Mouse (Mus musculus): ENCODE data around the gene Ppp1cc. TPM values are rescaled to one million over a fixed set of nuclear protein-coding genes. Genes with fewer than 3 reads are reported as not detected.

Gene Ppp1cc
- 100 to 1,000 TPM in 3 of 4 experiments, 10 to 100 TPM in 1; 98.9 to 113 (median 108) TPM for total RNA-seq (2022)

DNA sequence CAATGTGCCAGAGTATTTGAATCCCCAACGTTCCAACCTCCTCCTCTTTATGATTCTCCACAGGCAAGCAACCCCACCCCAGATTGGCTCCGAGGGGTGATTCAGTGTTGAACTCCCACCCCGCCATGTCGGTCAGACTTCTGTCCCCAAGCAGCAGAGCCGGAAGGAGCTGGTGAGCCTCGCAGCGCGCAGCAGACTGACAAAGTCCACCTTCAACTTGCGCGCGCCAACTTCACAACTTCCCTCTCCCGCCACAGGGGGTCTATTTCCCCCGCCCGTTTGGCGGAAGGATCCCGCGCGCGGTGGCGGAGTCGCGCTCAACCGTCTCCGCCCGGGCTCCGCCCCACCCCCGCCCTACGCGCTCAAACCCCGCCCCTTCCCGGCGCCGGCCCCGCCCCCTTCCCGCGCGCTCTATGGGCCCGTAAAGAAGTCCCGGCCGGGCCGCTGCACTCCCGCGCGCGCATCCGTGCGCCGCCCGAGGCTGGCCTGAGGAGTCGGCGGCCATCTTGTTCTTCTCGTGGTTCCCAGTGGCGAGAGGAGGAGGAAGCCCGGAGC lies at the start of gene Ppp1cc:
Gene Ppp1cc (plus strand): TSS at position 452 of the 555 bp plus-strand sequence.
- DNase-seq (ENCODE audit: low spot score) = peak; percentile 83

DNA sequence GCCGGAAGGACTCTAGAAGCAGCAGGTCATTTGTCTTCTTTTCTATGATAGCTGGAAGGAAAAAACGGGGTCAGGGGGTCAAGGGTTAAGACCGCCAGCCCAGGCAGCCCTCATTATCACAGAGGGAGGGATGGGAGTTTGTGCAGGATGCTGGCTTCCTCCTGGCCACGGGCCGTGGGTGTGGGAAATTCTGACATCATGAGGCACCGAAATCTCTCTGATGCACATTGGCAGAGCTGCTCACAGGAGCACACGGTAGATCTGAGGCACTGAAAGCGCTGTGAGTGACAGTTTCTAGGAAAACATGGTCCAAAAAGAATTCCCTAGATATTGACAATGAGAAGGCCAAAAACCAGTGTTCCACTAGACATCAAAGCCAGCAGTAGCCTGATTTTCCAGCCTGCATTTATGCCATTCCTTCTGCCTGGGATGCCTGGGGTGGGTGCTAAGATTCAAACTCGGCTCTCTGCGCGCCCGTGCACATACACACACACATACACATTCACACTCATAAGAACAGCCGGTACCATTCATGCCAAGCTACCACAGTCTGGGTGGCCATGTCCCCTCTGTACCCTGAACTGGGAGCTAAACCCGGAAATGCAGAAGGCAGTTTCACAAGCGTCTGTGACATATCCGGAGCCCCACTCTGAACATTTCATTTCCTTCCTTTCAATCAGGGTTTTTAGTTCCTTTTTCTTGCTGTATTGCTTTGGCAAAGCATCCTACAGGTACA lies 48.6 kb upstream of the Ppp1cc start:
- no peak for DNase-seq (ENCODE audit: low spot score)

DNA sequence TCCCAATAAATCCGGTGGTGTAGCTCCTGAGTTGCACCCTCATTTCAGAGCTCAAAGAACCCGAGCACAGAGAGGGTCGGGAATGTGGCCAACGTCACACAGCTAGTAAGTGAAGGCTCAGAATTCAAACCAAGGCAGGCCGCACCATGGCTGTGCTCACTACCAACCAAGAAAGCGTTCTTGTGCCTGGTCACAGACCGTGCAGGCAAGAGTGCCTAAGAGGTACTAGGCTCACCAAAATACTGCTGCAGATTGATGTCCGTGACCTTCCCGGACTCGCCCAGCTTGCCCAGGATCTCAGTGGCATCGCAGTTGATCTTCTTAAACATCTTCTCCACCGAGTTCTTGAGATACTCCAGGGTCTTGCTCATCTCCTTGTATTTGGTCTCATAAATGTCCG lies 47.5 kb upstream of the Ppp1cc start:
- no peak for DNase-seq (ENCODE audit: low spot score)

DNA sequence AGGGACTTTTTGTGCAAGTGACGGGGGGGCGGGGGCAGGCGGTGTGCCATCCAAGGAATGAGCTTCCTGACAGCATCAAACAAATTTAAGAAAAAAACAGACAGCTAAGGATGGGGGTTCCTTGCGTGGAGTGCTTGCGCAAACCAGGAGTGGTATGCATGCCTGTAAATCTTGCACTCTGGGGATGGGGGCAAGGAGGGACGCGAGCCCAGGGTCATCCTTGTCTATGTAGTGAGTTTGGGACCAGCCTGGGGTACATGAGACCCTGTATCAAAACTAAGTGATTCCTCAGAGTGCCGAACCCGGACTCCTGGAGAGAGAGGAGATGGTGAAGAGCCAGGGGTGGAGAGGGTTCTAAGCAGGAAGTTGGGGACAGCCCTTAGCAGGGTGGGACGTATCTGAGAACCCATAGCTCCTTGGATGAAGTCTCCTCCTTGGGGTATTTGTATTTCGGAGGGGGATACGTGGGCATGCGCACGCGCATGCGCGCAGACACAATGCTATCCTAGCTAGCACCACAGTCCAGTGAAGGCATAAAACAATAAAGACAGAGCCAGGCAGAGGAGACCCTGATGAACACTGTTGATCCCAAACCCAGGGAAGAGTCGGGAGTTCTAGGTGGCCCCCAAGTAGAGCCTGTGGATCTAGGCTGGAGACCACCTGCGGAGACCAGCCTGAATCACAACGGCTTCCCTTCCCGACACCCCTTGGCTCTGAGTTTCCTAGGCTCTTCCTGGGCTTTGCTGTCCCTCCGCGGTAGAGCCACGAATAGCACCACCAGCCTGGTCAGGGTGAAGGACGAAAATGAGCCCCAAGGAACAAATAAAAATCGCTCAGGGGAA lies 46.8 kb upstream of the Ppp1cc start:
- DNase-seq (ENCODE audit: low spot score) = no peak

DNA sequence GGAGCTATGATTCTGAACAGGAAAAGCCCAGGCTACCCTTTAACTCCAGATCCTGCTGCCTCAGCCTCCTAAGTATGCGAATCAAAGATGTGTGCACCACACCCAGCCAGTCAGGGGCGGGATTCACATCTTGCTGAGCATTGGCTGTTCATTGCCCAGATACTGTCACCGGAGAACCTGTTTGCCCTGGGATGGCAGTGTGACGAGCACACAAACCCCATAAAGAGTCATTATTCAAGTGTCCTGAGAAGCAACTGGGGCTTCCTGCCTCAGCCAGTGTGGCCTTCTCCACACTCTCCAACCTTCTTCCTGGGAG lies 46.2 kb upstream of the Ppp1cc start:
- DNase-seq (ENCODE audit: low spot score) = no peak

DNA sequence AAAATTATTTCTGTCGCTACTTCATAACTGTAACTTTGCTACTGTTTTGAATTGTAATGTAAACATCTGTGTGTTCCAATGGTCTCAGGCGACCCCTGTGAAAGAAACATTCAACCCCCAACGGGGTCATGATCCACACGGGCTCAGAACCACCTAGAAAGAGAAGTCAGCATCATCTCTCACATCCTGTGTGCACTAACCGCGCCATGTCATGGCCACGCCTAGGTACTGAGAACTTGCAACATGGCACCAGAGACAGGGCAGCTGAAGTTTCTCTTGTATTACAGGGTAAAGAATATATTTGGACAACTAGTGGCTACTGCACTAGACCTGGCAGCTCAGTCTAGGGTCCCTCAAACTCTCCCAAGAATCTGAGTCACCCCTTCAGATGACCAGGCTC lies 44.6 kb upstream of the Ppp1cc start:
- DNase-seq (ENCODE audit: low spot score) = no peak

DNA sequence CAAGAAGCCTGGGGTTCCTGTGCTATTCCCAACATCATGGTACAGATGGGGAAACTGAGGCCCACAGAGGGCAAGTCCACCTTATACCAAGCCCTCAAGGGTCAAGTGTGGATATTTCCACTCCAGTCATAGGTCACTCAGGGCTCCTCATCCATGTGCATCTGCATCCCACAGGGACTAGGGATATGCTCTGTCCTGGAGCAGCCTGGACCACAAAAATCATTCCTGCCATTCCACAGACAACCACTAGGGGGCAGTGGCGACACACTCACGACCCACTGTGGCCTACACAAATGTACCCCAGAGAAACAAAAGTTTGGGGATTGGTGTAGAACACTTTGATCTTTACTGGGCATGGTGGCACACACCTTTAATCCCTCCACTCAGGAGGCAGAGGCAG lies 43.9 kb upstream of the Ppp1cc start:
- no peak for DNase-seq (ENCODE audit: low spot score)

DNA sequence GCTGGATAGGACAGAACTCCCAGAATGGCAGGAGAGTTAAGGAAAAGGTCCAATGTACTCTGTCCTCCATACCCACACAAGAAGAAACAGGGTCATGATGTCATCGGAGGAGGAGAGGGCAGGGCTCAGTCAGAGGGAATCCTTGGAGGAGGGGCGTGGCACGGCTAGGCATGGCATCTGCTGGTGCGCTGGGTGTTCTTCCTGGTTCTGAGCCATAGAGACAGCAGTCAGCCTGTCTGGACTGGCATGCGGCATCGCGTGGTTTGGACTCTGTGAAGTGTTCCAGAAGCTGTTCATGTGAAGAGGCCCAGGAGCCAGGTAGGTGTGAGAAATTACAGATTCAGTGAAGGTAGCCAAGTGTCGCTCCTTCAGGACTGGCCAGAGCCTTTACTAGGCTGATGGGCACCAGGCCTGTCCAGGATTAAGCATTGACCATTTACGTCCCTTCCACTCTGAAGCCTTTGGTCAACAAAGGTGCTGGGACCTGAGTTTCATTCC lies 42.8 kb upstream of the Ppp1cc start:
- no peak for DNase-seq (ENCODE audit: low spot score)

DNA sequence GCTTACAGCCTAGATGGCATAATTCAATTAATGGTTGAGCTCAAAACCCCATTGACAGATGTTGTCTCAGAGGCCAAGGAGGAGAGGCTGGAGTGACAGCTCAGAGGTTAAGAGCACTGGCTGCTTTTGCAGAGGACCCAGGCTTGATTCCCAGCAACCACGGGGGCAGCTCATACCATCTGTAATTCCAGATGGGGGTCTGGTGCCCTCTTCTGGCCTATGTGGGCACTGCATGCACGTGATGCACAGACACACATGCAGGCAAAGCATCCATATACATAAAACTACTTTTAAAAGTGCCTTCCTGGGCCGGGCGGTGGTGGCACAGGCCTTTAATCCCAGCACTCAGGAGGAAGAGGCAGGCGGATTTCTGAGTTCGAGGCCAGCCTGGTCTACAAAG lies 41.8 kb upstream of the Ppp1cc start:
- DNase-seq (ENCODE audit: low spot score) = no peak

DNA sequence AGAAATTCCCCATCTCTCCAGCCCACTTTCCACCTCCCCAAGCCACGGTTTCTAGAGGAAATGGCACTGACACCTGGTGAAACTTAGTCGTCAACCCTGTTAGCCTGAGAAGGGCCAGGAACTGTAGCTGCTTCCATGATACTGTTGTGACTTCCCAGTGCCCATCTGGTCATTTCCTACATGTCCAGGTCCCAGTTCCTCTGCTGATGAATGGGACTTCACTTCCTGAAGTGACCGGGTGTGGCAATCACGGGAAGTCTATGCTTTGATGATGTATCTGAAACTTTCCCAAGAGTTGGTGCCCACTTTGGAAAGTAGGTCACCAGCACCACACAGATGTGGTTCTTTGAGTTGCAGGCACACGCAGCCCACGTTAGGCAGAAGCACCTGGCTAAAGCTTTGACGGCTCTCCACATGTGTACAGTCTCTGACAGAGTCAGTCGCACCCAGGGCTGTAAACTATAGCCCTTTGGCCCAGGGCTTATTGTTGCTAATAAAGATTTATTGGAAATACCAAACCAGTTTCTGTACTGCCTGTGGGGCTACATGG lies 32.8 kb upstream of the Ppp1cc start:
- no peak for DNase-seq (ENCODE audit: low spot score)

DNA sequence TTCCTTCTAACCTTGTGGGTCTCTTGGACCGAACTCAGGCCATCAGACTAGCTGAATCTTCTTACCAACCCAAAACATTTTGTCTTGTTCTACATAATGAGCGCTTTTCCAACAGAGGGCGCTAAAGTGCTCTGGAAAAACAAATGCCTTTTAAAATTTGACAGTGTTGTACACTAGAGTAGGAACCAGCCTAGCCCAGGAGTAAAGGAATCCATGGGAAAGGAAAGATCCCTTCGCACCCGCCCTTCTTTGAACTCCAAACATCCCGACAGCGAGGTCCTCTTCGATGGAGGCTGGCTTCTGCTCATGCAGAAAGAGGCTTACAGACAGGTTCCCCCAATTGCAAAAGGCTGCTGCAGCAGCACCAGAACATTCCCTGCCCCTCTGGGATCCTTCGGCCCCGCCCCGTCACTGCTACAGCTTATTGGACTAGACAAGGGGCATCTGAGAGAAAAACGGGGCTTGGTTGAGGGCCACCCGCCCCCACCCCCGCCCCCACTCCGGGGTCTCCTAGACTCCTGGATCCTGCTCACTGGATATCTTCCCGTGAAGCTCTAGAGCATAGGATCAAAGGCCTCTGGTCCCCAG lies 28.9 kb upstream of the Ppp1cc start:
- peak; percentile 82 for DNase-seq (ENCODE audit: low spot score)

DNA sequence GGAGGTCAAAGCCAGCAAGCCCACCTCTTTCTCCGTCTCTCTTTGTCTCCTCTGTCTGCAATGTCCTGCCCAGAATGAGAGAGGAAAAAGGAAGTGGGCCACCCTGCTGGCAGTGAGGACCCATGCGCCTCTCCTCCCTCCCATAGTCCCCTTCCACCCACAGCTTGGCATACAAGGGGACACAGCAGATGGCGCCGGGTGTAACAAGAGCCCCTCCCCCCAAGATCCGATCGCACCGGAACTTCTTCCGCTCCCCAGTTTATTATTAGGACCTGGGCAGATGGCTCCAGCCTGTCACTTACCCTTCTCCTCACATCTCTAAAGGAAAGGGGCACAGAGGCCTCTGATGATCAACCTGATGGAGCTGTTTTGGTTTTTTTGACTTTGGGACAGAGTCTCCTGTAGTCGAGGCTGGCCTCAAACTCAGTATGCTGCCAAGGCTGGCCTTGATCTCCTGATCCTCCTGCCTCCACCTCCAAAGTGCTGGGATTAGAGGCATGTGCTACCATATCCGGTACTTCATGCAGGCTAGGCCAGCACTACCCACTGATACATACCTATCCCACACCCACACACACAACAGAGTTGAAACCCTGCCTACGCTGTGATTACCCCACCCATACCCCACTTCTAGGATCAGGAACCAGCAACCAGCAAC lies 27.6 kb upstream of the Ppp1cc start:
- no peak for DNase-seq (ENCODE audit: low spot score)

DNA sequence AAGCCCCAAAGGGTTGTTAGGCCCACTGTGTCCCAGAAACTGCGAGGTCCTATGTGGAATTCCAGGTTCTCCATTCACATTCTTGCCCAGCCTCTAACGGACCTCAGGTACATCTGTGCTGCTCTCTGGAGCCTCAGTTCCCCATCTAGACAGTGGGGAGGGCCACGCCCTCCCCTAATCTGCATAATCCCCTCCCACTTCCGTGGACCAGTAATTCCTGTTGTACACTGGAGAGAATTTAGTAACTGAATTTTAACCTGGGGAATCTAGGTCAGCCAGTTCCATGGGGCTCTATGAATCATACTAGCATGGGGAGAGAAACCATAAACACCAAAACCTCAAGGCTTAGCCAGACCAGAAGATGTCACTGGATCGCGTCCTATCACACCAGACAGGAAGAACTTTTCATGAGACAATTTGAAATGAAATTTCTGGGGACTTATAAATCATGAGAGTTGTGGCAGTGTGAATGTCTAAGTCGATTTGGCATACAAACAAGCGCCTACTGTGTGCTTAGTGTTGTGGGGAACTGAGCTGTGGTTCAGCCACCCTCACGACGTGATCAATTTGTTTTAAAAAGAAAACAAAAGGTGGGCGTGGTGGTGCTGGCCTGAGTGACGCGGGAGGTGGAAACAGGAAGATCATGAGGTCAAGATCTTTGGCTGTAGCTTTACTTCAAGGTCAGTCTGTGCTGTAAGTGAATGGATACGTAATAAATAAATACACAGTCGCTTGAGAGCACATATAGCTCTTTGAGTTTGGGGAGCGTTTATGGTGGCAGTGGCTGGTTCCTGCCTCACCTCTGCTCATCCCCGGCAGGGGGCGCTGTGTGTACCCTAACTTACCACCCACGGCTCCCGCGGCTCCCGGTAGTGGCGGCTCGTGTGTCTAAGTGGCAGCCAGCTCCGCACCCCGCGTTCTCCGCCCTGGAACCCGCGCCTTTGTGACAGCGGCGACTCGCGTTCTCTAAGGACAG lies 26.7 kb upstream of the Ppp1cc start:
- DNase-seq (ENCODE audit: low spot score) = peak; percentile 84

DNA sequence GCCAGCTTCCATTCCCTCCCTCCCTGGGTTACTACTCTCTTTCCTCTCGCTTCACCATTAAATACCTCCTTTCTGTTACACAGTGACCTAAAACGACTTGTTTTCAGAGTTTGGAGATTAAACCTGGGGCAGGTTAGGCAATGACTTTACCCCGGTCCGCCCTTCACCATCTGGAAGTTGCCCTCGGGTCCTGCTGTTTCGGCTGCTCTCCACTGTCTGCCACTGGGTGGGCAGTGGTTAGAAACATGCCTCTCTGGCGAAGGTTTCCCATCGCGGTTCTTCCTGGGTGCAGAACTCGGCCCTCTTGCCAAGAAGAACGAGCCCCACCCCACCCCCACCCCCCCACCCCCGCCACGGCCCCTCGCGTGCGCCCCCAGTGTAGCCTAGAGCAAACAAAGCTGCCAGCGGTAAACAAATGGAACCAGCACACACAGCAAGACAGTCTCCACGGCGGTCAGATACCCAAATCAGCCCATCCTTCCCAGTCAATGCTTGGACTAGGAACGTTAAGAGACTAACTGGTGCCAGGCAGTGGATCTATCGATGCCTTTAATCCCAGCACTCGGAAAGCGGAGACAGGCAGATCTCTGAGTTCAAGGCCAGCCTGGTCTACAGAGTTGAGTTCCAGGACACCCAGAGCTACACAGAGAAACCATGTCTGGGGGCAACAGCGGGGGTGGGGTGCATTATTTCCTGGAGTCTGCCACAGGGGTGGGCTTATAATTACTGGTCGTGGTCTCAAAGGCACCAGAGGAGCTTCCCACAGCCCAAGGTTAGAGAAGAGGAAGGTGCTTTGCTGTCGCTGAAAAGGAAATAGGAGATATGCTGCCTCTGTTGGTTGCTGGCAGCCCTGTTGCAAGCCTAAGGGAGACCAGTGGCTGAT lies 25.7 kb upstream of the Ppp1cc start:
- DNase-seq (ENCODE audit: low spot score) = no peak

DNA sequence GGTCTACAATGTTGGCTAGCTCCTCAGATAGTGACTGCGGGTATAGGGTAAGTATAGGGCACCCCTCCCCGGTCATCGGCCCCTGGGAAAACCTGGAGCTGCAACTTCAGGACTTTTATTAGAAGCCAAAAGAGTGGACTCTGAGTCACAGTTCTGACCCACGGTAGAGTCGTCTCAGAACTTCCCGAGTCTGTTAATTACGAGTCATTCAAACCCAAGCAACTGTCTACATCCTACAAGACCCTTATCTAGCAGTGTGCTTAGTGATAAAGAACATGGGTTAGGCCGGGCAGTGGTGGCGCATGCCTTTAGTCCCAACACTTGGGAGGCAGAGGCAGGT lies 25.1 kb upstream of the Ppp1cc start:
- no peak for DNase-seq (ENCODE audit: low spot score)

DNA sequence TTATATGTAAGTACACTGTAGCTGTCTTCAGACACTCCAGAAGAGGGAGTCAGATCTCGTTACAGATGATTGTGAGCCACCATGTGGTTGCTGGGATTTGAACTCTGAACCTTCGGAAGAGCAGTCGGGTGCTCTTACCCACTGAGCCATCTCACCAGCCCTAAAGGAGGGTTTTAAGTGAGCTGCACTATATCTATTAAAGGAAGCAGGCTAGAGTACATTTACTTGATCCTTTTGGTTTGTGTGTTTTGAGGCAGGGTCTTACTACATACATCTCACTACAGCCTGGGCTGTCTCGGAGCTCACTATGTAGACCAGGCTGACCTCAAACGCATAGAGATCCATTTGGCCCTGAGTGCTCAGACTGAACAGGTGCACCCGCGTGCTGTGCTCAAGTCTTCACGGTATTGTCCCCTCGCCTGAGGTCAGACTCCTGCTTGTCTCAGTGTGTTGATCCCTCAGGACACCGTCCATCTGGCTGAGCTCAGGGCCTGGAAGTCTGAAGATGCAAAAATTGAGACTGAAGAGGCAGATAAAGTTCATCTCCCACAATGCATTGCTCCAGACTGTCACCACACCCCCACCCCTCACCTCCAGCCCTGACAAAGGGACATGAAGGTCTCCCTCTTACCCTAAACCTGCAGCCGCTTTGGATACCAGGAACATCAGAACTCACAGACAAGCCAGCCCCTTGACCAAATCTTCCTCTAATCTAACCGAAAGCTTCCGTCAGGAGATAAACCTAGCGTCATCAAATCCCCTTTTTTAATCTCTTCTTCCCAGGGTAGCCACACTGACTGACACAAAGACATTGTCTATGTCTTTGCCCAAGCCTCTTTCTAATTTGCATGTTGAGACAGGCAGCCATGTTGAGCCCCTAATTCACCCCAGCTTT lies 23.4 kb upstream of the Ppp1cc start:
- no peak for DNase-seq (ENCODE audit: low spot score)

DNA sequence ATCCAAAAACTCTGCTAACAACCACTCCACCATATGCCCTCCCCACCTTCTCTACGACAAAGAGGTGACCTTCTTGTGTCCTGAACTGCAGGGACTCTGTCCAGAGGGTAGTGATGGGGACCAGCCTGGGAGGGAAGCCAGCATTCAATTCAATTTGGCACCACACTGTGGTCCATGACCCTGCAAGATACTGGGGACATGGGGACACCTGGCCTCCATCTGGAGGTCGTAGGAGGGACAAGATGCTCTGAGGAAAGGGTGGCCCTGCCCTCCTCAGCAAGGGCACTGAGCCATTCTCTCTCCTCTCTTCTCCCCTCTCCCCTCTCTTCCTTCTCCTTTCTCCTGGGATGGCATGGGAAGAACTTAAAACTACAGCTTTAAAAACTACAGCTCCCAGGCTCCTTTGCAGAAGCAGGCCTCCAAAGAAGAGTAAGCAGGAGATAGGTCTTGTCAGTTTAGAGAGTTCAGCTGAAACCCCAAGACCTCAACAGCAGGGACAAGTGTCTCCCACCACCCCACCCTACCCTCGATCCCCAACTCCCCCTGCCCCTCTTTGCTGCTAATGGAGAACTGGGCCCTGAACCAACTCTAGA lies 22.7 kb upstream of the Ppp1cc start:
- DNase-seq (ENCODE audit: low spot score) = no peak

All from heart, adult 8-10 months (tissue).